Mouse (Mus musculus) liver, embryonic 11.5 days (tissue): Measurements from ENCODE around the gene Ephb1. TPM values are rescaled to one million over a fixed set of nuclear protein-coding genes. Genes with fewer than 3 reads are reported as not detected.

Source experiments
- ATAC-seq: fragments of 200-750 bp; cut with Nextera tagmentation; replicated peaks from 2 replicates; pipeline ENCODE4 v1.8.0; 2017; ENCODE audit warnings: moderate number of reproducible peaks, mild to moderate bottlenecking, moderate TSS enrichment, moderate library complexity; ENCODE audit not compliant: low FRiP score
- DNase-seq: peaks from one replicate; pipeline ENCODE4 v3.0.0-alpha.2; 2017; ENCODE audit warnings: low spot score
- H3K27ac ChIP-seq: fragments of 300-500 bp; sonication (generic); 2 replicates; pipeline ENCODE4 v1.5.1; 2014; ENCODE audit warnings: mild to moderate bottlenecking, low read depth, low read length, control low read depth
- H3K27me3 ChIP-seq: fragments of 300-500 bp; sonication (generic); replicated peaks from 2 replicates; pipeline ENCODE4 v1.6.1; 2014; ENCODE audit warnings: low read length, mixed read lengths; ENCODE audit not compliant: control insufficient read depth, insufficient read depth
- H3K36me3 ChIP-seq: fragments of 300-500 bp; sonication (generic); 2 replicates; pipeline ENCODE4 v1.6.1; 2014; ENCODE audit warnings: mild to moderate bottlenecking, low read length, moderate library complexity, mixed read lengths; ENCODE audit not compliant: control insufficient read depth, insufficient read depth
- H3K4me1 ChIP-seq: fragments of 300-500 bp; sonication (generic); replicated peaks from 2 replicates; pipeline ENCODE4 v1.6.1; 2014; ENCODE audit warnings: low read length, mixed read lengths; ENCODE audit not compliant: control insufficient read depth, insufficient read depth
- H3K4me2 ChIP-seq: fragments of 300-500 bp; sonication (generic); 2 replicates; pipeline ENCODE4 v1.6.1; 2014; ENCODE audit warnings: mild to moderate bottlenecking, control low read depth, moderate library complexity
- H3K4me3 ChIP-seq: fragments of 300-500 bp; sonication (generic); 2 replicates; pipeline ENCODE4 v1.5.1; 2014; ENCODE audit warnings: low read depth, low read length, control low read depth
- H3K9ac ChIP-seq: fragments of 300-500 bp; sonication (generic); 2 replicates; pipeline ENCODE4 v1.6.1; 2014; ENCODE audit warnings: low read depth, low read length, control low read depth
- H3K9me3 ChIP-seq: fragments of 300-500 bp; sonication (generic); 2 replicates; pipeline ENCODE4 v1.6.1; 2016; ENCODE audit warnings: low read length, inconsistent platforms, mixed read lengths; ENCODE audit not compliant: control insufficient read depth
- WGBS: fragments of 180-500 bp; shearing (Covaris S2); extraction: QIAGEN DNeasy Blood & Tissue Kit; methylation state at CpG from one replicate; pipeline ENCODE4 v1.1.7; 2014; 5-methylcytosine and 5-hydroxymethylcytosine counted together
- polyA plus RNA-seq: library from polyadenylated mRNA; unstranded; fragments of >200 nt; fragmentation: Nextera tagmentation; extraction: Ambion mirVana; gene quantifications from 2 replicates; pipeline ENCODE4 v1.2.1, GENCODE M21; 2014

Ephb1 gene
- polyA plus RNA-seq, 1 experiment from 2014 or later = 0.70 TPM

DNA sequence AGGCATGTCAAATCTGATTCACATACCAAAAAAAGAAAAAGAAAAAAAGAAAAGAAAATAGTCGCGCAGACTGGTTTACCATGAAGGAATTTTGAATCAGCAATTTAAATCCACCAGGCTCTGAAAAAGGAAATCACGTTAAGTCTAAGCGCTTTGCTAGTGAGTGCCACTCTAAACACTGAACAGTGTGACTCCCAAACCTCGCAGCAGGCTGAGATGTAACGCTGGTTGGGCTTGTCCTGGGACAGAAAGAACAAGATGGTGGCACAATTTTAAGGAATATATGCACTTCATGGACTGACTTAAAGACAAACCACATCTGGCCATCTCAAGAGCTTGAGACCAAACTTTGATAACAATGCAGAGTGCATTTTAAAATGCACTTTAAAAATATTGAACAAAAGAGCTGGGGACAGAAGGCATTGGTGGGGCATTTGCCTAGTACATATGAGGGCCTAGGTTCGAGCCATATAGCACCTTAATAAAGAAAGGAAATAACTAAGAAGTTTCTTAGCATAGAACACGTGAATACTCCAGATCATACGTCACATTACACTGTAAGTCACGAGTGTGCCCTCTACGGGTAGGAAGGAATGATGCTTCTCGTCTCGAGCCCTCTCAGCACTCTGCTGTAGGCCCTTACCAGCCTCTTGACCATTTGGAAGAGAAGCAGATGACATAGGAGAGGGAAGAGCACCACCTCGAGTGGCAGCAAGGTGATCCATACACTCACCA, 16.7 kb upstream of the Ephb1 start:
- Histone ChIP-seq H3K9me3 (no peaks in the 10 kb centered on the region), H3K27me3 (no peaks in the 10 kb centered on the region), H3K27ac (no peak overlapping the region), H3K36me3 (no peaks in the 10 kb centered on the region), H3K4me3 (no peak overlapping the region), H3K9ac (no peak overlapping the region), H3K4me1 (no peaks in the 10 kb centered on the region), H3K4me2 (no peak overlapping the region)
- DNase-seq = no peak
- 50% methylated on average over 14 of the region's 14 CpGs for WGBS
- no peak for ATAC-seq

DNA sequence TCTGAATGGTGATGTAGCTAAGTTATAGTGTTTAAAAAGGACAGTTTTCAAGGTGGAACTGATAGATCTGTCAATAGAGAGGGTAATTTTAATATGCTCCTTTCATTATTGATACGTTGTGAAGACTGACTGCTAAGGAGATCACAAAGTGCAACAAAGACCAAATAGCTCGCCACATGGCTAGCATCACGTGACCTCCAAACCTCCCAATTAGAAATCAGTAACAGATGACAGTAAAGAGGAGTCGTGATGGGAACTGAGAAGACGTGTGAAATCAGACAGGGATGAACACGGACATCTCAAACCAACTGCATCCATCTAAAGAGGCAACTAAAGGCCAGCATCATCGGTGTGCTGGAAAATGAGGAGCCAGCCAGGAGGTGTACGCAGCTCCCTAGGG, 15.6 kb upstream of the Ephb1 start:
- no peaks in the 10 kb centered on the region for H3K4me1 ChIP-seq
- no peak overlapping the region for H3K4me3 ChIP-seq
- WGBS = 64% methylated on average over 8 of the region's 8 CpGs
- no peak overlapping the region for H3K4me2 ChIP-seq
- no peak for ATAC-seq
- no peaks in the 10 kb centered on the region for H3K36me3 ChIP-seq
- DNase-seq = no peak
- no peaks in the 10 kb centered on the region for H3K9me3 ChIP-seq
- no peak overlapping the region for H3K27ac ChIP-seq
- H3K9ac ChIP-seq = no peak overlapping the region
- H3K27me3 ChIP-seq = no peaks in the 10 kb centered on the region

DNA sequence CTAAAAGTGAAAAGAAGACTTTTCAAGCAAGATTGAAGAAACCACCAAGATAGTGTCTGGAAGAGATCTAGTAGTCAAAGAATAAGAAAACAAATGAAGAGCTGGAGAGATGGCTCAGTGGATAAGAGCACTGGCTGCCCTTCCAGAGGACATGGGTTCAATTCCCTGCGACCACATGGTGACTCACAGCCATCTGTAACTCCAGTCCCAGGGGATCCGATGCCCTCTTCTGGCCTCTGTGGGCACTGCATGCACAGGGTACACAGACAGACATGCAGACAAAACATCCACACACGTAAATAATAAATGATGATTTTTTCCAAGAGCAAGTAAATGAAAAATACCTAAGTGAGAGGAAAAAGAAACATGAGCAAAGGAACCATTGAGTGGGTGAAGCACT, 14.6 kb upstream of the Ephb1 start:
- Histone ChIP-seq H3K4me2 (no peak overlapping the region), H3K4me3 (no peak overlapping the region), H3K4me1 (no peaks in the 10 kb centered on the region), H3K27me3 (no peaks in the 10 kb centered on the region), H3K9ac (no peak overlapping the region), H3K27ac (no peak overlapping the region), H3K9me3 (no peaks in the 10 kb centered on the region), H3K36me3 (no peaks in the 10 kb centered on the region)
- WGBS = 63% methylated on average over 3 of the region's 3 CpGs
- DNase-seq (no peak), ATAC-seq (no peak)

DNA sequence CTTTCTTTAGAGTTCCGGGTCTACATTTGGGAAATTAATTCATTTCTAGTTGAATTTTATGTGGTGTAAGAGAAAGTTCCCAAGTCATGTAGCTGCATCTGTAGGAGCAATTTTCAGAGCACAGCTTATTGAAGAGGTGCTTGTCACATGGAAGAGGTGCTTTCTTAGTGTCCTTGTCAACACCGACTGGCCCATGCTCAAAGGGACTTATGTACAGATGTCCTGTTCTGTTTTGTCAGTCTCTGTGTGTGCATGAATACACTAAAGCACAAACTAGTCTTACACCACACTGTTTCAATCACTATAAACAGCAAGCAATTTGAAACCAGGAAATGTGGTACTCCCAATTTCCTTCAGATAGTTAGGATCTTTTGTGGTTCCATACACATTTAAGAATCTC, 13.3 kb upstream of the Ephb1 start:
- H3K27ac ChIP-seq = no peak overlapping the region
- H3K4me2 ChIP-seq = no peak overlapping the region
- ATAC-seq (no peak), DNase-seq (no peak)
- H3K27me3 ChIP-seq = no peaks in the 10 kb centered on the region
- H3K4me3 ChIP-seq = no peak overlapping the region
- no peaks in the 10 kb centered on the region for H3K9me3 ChIP-seq
- no peak overlapping the region for H3K9ac ChIP-seq
- WGBS = 85% methylated on average over 2 of the region's 2 CpGs
- no peaks in the 10 kb centered on the region for H3K36me3 ChIP-seq
- H3K4me1 ChIP-seq = no peaks in the 10 kb centered on the region

DNA sequence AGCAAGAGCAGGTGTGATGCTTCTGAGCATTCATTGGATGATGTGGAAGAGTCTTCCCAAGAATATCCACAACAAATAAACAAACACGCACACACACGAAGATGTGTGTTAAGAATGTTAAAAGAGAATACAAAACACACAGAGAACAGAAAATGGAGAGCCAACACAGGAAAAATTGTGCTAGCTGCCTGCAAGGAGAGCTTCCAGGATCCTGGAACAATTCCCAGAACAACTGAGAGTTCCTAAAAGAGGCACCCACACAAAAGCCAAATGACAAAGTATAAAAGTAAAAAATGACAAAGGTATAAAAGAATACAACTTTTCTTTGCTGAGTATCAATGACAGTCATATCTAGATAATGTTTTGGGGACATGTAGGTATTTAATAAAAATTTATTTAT, 11.0 kb upstream of the Ephb1 start:
- no peak overlapping the region for H3K9ac ChIP-seq
- H3K27ac ChIP-seq = no peak overlapping the region
- ATAC-seq (no peak), DNase-seq (no peak)
- WGBS = 92% methylated on average over 2 of the region's 2 CpGs
- no peak overlapping the region for H3K4me2 ChIP-seq
- H3K4me1 ChIP-seq = no peaks in the 10 kb centered on the region
- no peaks in the 10 kb centered on the region for H3K36me3 ChIP-seq
- no peaks in the 10 kb centered on the region for H3K9me3 ChIP-seq
- H3K27me3 ChIP-seq = no peaks in the 10 kb centered on the region
- no peak overlapping the region for H3K4me3 ChIP-seq

DNA sequence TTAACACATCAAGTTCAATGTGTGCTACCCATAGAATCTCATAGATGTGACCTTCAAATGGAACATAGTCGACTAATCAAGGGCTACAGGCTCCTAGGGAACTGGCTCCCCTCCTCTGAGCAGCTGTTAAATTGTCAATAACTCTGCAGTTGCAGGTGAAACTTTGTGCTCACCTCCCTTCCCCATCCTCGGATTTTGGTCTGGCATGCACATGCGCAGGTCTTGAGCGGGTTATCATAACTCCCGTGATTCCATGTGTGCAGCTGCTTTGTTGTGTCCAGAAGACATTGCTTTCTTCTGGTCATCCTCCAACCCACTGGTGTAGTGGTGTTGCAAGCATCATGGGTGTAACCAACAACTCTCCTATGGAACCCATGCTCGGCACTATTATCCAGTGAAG, 4.8 kb upstream of the Ephb1 start:
- Histone ChIP-seq H3K36me3 (no peaks in the 10 kb centered on the region), H3K9ac (no peak overlapping the region), H3K27me3 (peaks cover 19% of the 10 kb centered on the region), H3K4me3 (no peak overlapping the region), H3K4me2 (no peak overlapping the region), H3K4me1 (no peaks in the 10 kb centered on the region), H3K9me3 (no peaks in the 10 kb centered on the region), H3K27ac (no peak overlapping the region)
- WGBS = 75% methylated on average over 6 of the region's 6 CpGs
- ATAC-seq = no peak
- peak; percentile 11 for DNase-seq

DNA sequence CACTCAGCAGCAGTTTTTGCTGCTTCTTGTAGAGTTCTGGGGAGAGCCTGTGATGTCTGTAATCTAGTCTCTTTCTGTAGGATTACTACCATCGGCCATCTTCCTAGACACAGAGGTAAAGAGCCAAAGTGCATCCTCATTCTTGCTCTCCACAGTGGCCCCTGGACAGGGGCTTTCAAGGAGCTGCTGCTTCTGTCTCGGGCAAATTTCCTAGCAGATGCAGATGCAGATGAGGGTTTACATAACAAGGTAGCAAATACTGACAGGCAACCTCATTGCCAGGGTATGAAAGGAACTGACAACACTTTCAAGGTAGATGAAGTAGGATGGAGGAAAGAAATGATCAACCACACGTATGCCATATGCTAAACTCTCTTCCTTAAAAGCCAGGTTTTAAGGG, 4.2 kb upstream of the Ephb1 start:
- H3K9ac ChIP-seq = no peak overlapping the region
- no peaks in the 10 kb centered on the region for H3K36me3 ChIP-seq
- H3K9me3 ChIP-seq = no peaks in the 10 kb centered on the region
- ATAC-seq = no peak
- WGBS = 74% methylated on average over 3 of the region's 3 CpGs
- H3K27me3 ChIP-seq = peaks cover 25% of the 10 kb centered on the region
- H3K27ac ChIP-seq = no peak overlapping the region
- no peak overlapping the region for H3K4me2 ChIP-seq
- DNase-seq = peak; percentile 21
- H3K4me3 ChIP-seq = no peak overlapping the region
- H3K4me1 ChIP-seq = no peaks in the 10 kb centered on the region

DNA sequence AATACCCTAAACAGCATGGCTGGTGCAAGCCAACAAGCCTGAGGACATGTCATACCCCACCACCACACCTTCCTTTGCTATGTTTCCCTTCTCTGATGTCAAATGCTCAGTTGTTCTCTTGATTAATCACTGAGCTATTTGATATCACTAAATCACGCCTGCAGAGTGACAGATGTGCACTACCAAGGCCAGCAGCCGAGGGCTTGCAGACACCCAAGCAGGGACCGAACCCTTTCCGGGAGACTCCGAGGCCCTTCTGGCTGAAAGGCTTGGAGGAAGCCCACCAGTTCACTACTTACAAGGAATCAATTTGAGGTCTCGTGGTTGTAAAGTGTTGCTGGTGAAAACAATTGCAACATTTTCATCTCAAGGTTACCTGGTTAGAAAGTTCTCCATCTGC, 3.5 kb upstream of the Ephb1 start:
- Histone ChIP-seq H3K4me1 (no peaks in the 10 kb centered on the region), H3K9ac (no peak overlapping the region), H3K4me2 (no peak overlapping the region), H3K27me3 (peaks cover 32% of the 10 kb centered on the region), H3K27ac (no peak overlapping the region), H3K36me3 (no peaks in the 10 kb centered on the region), H3K9me3 (no peaks in the 10 kb centered on the region), H3K4me3 (no peak overlapping the region)
- no peak for ATAC-seq
- peak; percentile 23 for DNase-seq
- 80% methylated on average over 6 of the region's 6 CpGs for WGBS

DNA sequence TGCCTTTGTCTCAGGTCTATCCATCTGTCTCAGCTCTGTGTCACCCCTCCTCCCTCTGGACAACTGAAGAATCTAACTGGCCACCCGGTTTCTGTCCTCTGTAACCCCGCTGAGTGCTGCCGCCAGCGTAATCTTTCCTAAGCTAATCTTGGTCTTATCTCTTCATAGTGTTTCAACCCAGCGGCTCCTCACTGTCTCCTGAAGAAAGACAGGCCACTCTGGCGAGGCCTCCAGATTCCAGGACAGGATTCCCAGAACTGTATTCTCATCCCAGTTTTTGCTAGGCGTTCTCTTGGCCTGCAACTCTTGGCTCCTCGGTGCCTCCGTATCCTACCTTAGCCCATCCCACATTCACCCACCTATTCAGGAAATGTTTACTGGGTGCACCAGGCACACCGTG, 2.0 kb upstream of the Ephb1 start:
- no peak overlapping the region for H3K9ac ChIP-seq
- 34% methylated on average over 10 of the region's 10 CpGs for WGBS
- DNase-seq = peak; percentile 22
- H3K9me3 ChIP-seq = no peaks in the 10 kb centered on the region
- H3K36me3 ChIP-seq = no peaks in the 10 kb centered on the region
- peaks cover 47% of the 10 kb centered on the region for H3K27me3 ChIP-seq
- ATAC-seq = no peak
- no peak overlapping the region for H3K4me3 ChIP-seq
- no peak overlapping the region for H3K27ac ChIP-seq
- H3K4me2 ChIP-seq = no peak overlapping the region
- no peaks in the 10 kb centered on the region for H3K4me1 ChIP-seq
